31 mouse cellular contexts compared by ENCODE assay signal in the genomic region with DNA sequence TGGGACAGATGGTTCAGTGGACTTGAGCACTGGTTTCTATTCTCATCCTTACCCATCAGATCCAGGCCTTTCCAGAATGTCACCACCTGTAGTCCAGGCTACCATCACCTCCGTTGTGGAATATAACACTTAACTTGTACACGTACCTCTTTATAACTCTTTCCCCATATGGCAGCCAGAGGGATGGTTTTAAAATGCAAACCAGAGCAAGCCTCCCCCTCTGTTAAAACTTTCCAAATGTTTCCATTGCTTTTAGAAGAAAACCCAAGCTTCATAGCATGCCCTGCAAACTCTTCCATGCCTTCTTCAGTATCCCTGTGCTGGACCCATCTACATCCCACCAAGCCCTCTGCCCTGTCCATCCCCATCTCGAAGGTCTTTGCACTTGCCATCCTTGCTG.
"Had no signal": no experiment of that assay in that cellular context is flagged by ENCODE, and none has a peak within 500 bp of the region (broad histone marks: within the 10 kb centered on the region; RNA-seq: fewer than 3 reads in every experiment).

No protein-coding gene starts in this region.

- H3K4me1 ChIP-seq: limb, embryonic 10.5 days; limb, embryonic 12.5 days; limb, embryonic 13.5 days; limb, embryonic 15.5 days; liver, embryonic 12.5 days; liver, embryonic 13.5 days; liver, embryonic 15.5 days; megakaryocyte, embryonic 14.5 days; midbrain, embryonic 10.5 days; midbrain, embryonic 12.5 days; midbrain, embryonic 13.5 days; midbrain, embryonic 15.5 days had no signal

- H3K4me3 ChIP-seq: limb, embryonic 10.5 days; limb, embryonic 12.5 days; limb, embryonic 13.5 days; limb, embryonic 15.5 days; liver, embryonic 12.5 days; liver, embryonic 13.5 days; liver, embryonic 15.5 days; lung, embryonic 15.5 days; megakaryocyte, embryonic 14.5 days; midbrain, embryonic 10.5 days; midbrain, embryonic 12.5 days; midbrain, embryonic 13.5 days; midbrain, embryonic 15.5 days; myocyte had no signal

- DNase-seq: left cerebral cortex, postnatal 4 days; liver; liver, embryonic 13.5 days; liver, postnatal 0 days; lung, adult 18-20 months; lung, adult 2 months; lung, embryonic 14.5 days; lung, postnatal 10 days; lung, postnatal 14 days; lung, postnatal 36 days; lung, postnatal 4 days; midbrain, embryonic 14.5 days had no signal

- H3K27me3 ChIP-seq: limb, embryonic 12.5 days; limb, embryonic 13.5 days; limb, embryonic 15.5 days; liver, embryonic 12.5 days; liver, embryonic 13.5 days; liver, embryonic 15.5 days; lung, embryonic 15.5 days; midbrain, embryonic 12.5 days; midbrain, embryonic 13.5 days; midbrain, embryonic 15.5 days had no signal

- H3K4me2 ChIP-seq: limb, embryonic 12.5 days; limb, embryonic 13.5 days; limb, embryonic 15.5 days; liver, embryonic 11.5 days; liver, embryonic 12.5 days; liver, embryonic 13.5 days; liver, embryonic 15.5 days; lung, embryonic 14.5 days; lung, embryonic 15.5 days; midbrain, embryonic 11.5 days; midbrain, embryonic 12.5 days; midbrain, embryonic 13.5 days; midbrain, embryonic 15.5 days had no signal

- H3K9me3 ChIP-seq: limb, embryonic 10.5 days; limb, embryonic 12.5 days; limb, embryonic 13.5 days; limb, embryonic 15.5 days; liver, embryonic 12.5 days; liver, embryonic 13.5 days; liver, embryonic 15.5 days; lung, embryonic 15.5 days; megakaryocyte, embryonic 14.5 days; midbrain, embryonic 10.5 days; midbrain, embryonic 12.5 days; midbrain, embryonic 13.5 days; midbrain, embryonic 15.5 days had no signal

- ATAC-seq: liver, embryonic 12.5 days; liver, postnatal 0 days; lung, postnatal 0 days; midbrain, embryonic 13.5 days; midbrain, embryonic 15.5 days; midbrain, embryonic 16.5 days had no signal

- H3K27ac ChIP-seq: limb, embryonic 10.5 days; limb, embryonic 12.5 days; limb, embryonic 13.5 days; limb, embryonic 15.5 days; liver, embryonic 12.5 days; liver, embryonic 13.5 days; liver, embryonic 14.5 days; liver, embryonic 15.5 days; lung, embryonic 15.5 days; macrophage; midbrain, embryonic 10.5 days; midbrain, embryonic 12.5 days; midbrain, embryonic 13.5 days; midbrain, embryonic 15.5 days had no signal

- H3K9ac ChIP-seq: limb, embryonic 12.5 days; limb, embryonic 13.5 days; limb, embryonic 15.5 days; liver, embryonic 12.5 days; liver, embryonic 13.5 days; liver, embryonic 14.5 days; liver, embryonic 15.5 days; liver, postnatal 0 days; lung, embryonic 14.5 days; lung, embryonic 15.5 days; midbrain, embryonic 12.5 days; midbrain, embryonic 13.5 days; midbrain, embryonic 15.5 days had no signal

- H3K36me3 ChIP-seq: limb, embryonic 10.5 days; limb, embryonic 12.5 days; limb, embryonic 13.5 days; limb, embryonic 15.5 days; liver, embryonic 12.5 days; liver, embryonic 13.5 days; liver, embryonic 15.5 days; lung, embryonic 15.5 days; midbrain, embryonic 10.5 days; midbrain, embryonic 12.5 days; midbrain, embryonic 13.5 days; midbrain, embryonic 15.5 days had no signal
